Mouse (Mus musculus) midbrain, embryonic 16.5 days (tissue): ENCODE data around the gene Cpsf3. TPM values are rescaled to one million over a fixed set of nuclear protein-coding genes. Genes with fewer than 3 reads are reported as not detected.

ENCODE experiments used
- ATAC-seq: fragments of 200-750 bp; cut with Nextera tagmentation; 2 replicates; pipeline ENCODE4 v1.8.0; 2017; ENCODE audit warnings: moderate TSS enrichment
- H3K27ac ChIP-seq: fragments of 300-500 bp; sonication (generic); 2 replicates; pipeline ENCODE4 v1.5.1; 2014; ENCODE audit warnings: mild to moderate bottlenecking, low read length, mixed read lengths
- H3K27me3 ChIP-seq: fragments of 300-500 bp; sonication (generic); 2 replicates; pipeline ENCODE4 v1.6.1; 2014; ENCODE audit warnings: low read depth, low read length, mixed read lengths; ENCODE audit not compliant: control insufficient read depth, insufficient read depth
- H3K36me3 ChIP-seq: fragments of 300-500 bp; sonication (generic); 2 replicates; pipeline ENCODE4 v1.6.1; 2014; ENCODE audit warnings: mild to moderate bottlenecking, low read length, moderate library complexity, mixed read lengths; ENCODE audit not compliant: control insufficient read depth, insufficient read depth
- H3K4me1 ChIP-seq: fragments of 300-500 bp; sonication (generic); 2 replicates; pipeline ENCODE4 v1.6.1; 2014; ENCODE audit warnings: mild to moderate bottlenecking, low read length, mixed read lengths; ENCODE audit not compliant: control insufficient read depth, insufficient read depth
- H3K4me2 ChIP-seq: fragments of 300-500 bp; sonication (generic); 2 replicates; pipeline ENCODE4 v1.6.1; 2014; ENCODE audit warnings: mild to moderate bottlenecking, low read length, mixed read lengths
- H3K4me3 ChIP-seq: fragments of 300-500 bp; sonication (generic); 2 replicates; pipeline ENCODE4 v1.5.1; 2014; ENCODE audit warnings: low read depth, mild to moderate bottlenecking, low read length, moderate library complexity, mixed read lengths
- H3K9ac ChIP-seq: fragments of 300-500 bp; sonication (generic); 2 replicates; pipeline ENCODE4 v1.6.1; 2014; ENCODE audit warnings: low read depth, low read length, mixed read lengths
- H3K9me3 ChIP-seq: fragments of 300-500 bp; sonication (generic); replicated peaks from 2 replicates; pipeline ENCODE4 v1.6.1; 2014; ENCODE audit warnings: mild to moderate bottlenecking, low read length, mixed read lengths; ENCODE audit not compliant: control insufficient read depth, poor library complexity, severe bottlenecking
- WGBS: fragments of 180-500 bp; shearing (Covaris S2); extraction: QIAGEN DNeasy Blood & Tissue Kit; methylation state at CpG from one replicate; pipeline ENCODE4 v1.1.7; 2014; 5-methylcytosine and 5-hydroxymethylcytosine counted together
- polyA plus RNA-seq: library from polyadenylated mRNA; unstranded; fragments of >200 nt; fragmentation: Nextera tagmentation; extraction: Ambion mirVana; gene quantifications from 2 replicates; pipeline ENCODE4 v1.2.1, GENCODE M21; 2015

The Cpsf3 gene
- 89.5 and 91.3 TPM in 2 replicates for polyA plus RNA-seq

DNA sequence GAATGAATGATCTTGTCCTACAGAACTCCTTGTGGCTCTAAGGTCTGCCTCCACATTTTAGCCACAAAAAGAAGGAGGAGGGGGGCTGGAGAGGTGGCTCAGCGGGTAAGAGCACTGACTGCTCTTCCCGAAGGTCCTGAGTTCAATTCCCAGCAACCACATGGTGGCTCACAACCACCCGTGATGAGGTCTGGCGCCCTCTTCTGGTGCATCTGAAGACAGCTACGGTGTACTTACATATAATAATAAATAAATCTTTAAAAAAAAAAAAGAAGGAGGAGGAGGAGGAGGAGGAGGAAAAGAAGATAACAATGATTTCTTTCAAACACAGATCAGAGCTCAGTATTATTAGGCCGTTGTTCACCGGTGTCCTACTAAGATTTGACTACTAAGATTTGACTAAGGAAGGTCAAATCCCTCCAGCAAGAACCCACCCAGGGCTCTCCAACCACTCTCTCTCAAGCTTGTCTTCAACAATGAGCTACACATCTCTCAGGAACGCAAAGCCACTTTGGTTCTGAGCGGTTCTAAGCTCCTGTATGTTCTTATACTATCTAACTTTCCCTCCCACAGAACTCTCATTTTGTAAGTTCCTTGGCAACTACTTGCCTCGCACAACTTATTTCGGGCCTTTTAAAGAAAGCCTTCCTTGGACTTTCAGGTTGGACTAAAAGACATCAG, at the start of gene Cpsf3:
TSS of gene Cpsf3 (plus strand) at position 631 of the 681 bp plus-strand sequence.
- Histone ChIP-seq H3K27me3 (no peaks in the 10 kb centered on the region), H3K9me3 (no peaks in the 10 kb centered on the region), H3K4me1 (peaks cover 31% of the 10 kb centered on the region), H3K4me3 (peak within 1 kb of the TSS; percentile 61), H3K27ac (peak within 1 kb of the TSS; percentile 85), H3K4me2 (peak within 1 kb of the TSS; percentile 93), H3K9ac (peak within 1 kb of the TSS; percentile 84), H3K36me3 (no peaks in the 10 kb centered on the region)
- no peak for ATAC-seq
- WGBS, result 58% methylated on average over 11 of the region's 11 CpGs

- Histone ChIP-seq H3K36me3 (peaks cover 30% of the 10 kb centered on the region), H3K27me3 (no peaks in the 10 kb centered on the region), H3K9ac (no peak overlapping the region), H3K4me3 (no peak overlapping the region), H3K9me3 (no peaks in the 10 kb centered on the region), H3K4me2 (no peak overlapping the region), H3K4me1 (no peaks in the 10 kb centered on the region), H3K27ac (no peak overlapping the region)
- 80% methylated on average over 3 of the region's 3 CpGs for WGBS
- ATAC-seq, result no peak
Observed at GRCm38 (mm10) chr12:21241965-21242364, 43.2 kb upstream of the Cpsf3 start.

DNA sequence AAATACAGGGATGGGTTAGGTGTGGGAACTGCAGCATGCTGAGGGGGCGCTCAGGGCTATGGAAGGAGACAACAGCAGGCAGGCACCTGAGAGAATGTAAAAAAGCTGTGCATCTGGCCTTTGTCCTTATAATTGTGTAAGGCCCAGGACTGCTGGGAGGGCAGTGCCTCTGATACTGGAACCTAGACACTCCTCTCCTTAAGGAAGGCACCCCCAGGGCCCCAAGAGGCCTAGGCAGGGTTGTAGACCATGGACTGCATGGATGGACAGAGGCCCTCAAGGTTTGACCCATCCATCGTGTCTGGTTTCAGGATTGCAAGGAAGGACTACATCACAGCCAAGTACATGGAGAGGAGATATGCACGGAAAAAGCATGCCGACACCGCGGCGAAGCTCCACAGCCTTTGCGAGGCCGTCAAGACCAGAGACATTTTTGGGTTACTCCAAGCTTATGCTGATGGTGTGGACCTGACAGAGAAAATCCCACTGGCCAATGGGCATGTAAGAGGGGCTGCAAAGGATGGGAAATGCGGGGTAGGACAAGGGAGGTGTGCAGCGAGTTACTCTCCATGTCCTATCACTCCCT, 40.7 kb upstream of the Cpsf3 start:
- H3K4me3 ChIP-seq, result no peak overlapping the region
- H3K4me1 ChIP-seq, result no peaks in the 10 kb centered on the region
- H3K27ac ChIP-seq, result no peak overlapping the region
- no peak for ATAC-seq
- no peak overlapping the region for H3K4me2 ChIP-seq
- no peaks in the 10 kb centered on the region for H3K9me3 ChIP-seq
- 98% methylated on average over 11 of the region's 11 CpGs for WGBS
- no peaks in the 10 kb centered on the region for H3K27me3 ChIP-seq
- peaks cover 29% of the 10 kb centered on the region for H3K36me3 ChIP-seq
- no peak overlapping the region for H3K9ac ChIP-seq

GRCm38 (mm10) chr12:21247711-21248392, 37.3 kb upstream of the Cpsf3 start:
- H3K4me1 ChIP-seq, result no peaks in the 10 kb centered on the region
- no peak overlapping the region for H3K27ac ChIP-seq
- H3K27me3 ChIP-seq, result no peaks in the 10 kb centered on the region
- no peaks in the 10 kb centered on the region for H3K9me3 ChIP-seq
- no peak overlapping the region for H3K9ac ChIP-seq
- no peak overlapping the region for H3K4me3 ChIP-seq
- no peak overlapping the region for H3K4me2 ChIP-seq
- no peak for ATAC-seq
- 86% methylated on average over 7 of the region's 7 CpGs for WGBS
- H3K36me3 ChIP-seq, result peaks cover 46% of the 10 kb centered on the region

GRCm38 (mm10) chr12:21260494-21261256, 24.5 kb upstream of the Cpsf3 start:
- H3K4me1 ChIP-seq, result no peaks in the 10 kb centered on the region
- H3K9ac ChIP-seq, result no peak overlapping the region
- 96% methylated on average over 6 of the region's 6 CpGs for WGBS
- H3K27ac ChIP-seq, result no peak overlapping the region
- no peaks in the 10 kb centered on the region for H3K9me3 ChIP-seq
- H3K4me3 ChIP-seq, result no peak overlapping the region
- ATAC-seq, result no peak
- no peaks in the 10 kb centered on the region for H3K27me3 ChIP-seq
- H3K36me3 ChIP-seq, result peaks cover 8% of the 10 kb centered on the region
- H3K4me2 ChIP-seq, result no peak overlapping the region

GRCm38 (mm10) chr12:21261521-21261920, 23.7 kb upstream of the Cpsf3 start:
- no peak overlapping the region for H3K4me2 ChIP-seq
- H3K27ac ChIP-seq, result no peak overlapping the region
- H3K27me3 ChIP-seq, result no peaks in the 10 kb centered on the region
- peaks cover 5% of the 10 kb centered on the region for H3K36me3 ChIP-seq
- no peaks in the 10 kb centered on the region for H3K9me3 ChIP-seq
- no peak for ATAC-seq
- H3K9ac ChIP-seq, result no peak overlapping the region
- 89% methylated on average over 4 of the region's 4 CpGs for WGBS
- no peak overlapping the region for H3K4me3 ChIP-seq
- no peaks in the 10 kb centered on the region for H3K4me1 ChIP-seq

GRCm38 (mm10) chr12:21263256-21263655, 21.9 kb upstream of the Cpsf3 start:
- Histone ChIP-seq H3K9ac (no peak overlapping the region), H3K27me3 (no peaks in the 10 kb centered on the region), H3K4me3 (no peak overlapping the region), H3K27ac (no peak overlapping the region), H3K9me3 (no peaks in the 10 kb centered on the region), H3K4me1 (no peaks in the 10 kb centered on the region), H3K36me3 (peaks cover 9% of the 10 kb centered on the region), H3K4me2 (no peak overlapping the region)
- 97% methylated on average over 5 of the region's 5 CpGs for WGBS
- no peak for ATAC-seq

DNA sequence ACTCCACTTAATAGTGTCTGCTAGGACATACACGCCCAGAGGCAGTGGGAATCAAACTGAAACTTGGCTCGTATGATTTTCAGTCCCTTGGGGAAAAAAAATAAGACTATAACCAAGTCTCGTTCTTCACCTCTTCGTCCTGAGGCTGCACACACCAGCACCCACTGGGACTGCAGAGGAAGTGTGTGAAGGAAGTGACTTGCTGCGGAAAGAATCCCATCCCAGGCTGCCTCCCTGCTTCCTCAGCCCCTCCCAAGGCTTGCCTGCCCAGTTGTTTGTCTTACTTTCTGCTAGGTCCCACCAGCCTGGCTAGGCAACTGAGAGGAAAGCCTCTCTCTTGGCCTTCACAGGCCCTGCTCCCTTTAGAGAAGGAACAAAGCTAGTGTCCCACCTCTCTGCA, 20.9 kb upstream of the Cpsf3 start:
- ATAC-seq, result no peak
- H3K4me1 ChIP-seq, result no peaks in the 10 kb centered on the region
- H3K27ac ChIP-seq, result no peak overlapping the region
- no peak overlapping the region for H3K4me3 ChIP-seq
- WGBS, result 85% methylated on average over 5 of the region's 5 CpGs
- H3K4me2 ChIP-seq, result no peak overlapping the region
- H3K36me3 ChIP-seq, result peaks cover 6% of the 10 kb centered on the region; the same call in 1 of the 2 replicates
- no peaks in the 10 kb centered on the region for H3K9me3 ChIP-seq
- no peak overlapping the region for H3K9ac ChIP-seq
- no peaks in the 10 kb centered on the region for H3K27me3 ChIP-seq
